Mouse (Mus musculus): ENCODE data around the gene Pon1.

DNA sequence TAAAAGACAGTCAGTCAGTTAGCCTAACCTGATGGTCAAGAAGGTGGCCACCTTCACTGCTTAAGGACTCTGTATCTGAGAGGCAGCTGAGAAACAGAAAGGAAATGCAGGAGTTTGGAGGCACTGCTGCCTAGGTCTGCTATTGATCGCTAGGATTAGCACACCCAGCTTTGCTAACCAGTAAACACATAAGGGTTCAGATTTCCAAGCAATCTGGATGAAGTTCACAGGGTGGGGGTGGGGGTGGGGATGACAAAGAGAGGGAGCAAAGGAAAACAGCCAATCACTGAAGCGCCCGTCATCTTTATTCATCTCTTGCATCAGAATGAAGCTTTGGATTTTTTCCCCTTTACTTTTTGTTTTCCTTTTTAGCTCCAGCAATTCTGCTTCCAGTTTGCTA is 28.3 kb upstream of the Pon1 start:
- TF ChIP-seq CTCF (IDR thresholded peaks at IDR 0.05; ENCODE audit: low read depth, low read length) = no peak
- no peak for TF ChIP-seq POLR2A (IDR thresholded peaks at IDR 0.05; ENCODE audit: borderline replicate concordance, low read depth, low read length)

Data from bone marrow macrophage, adult 2 months (primary cell).